10 mouse cellular contexts compared by ENCODE assay signal in the genomic region with DNA sequence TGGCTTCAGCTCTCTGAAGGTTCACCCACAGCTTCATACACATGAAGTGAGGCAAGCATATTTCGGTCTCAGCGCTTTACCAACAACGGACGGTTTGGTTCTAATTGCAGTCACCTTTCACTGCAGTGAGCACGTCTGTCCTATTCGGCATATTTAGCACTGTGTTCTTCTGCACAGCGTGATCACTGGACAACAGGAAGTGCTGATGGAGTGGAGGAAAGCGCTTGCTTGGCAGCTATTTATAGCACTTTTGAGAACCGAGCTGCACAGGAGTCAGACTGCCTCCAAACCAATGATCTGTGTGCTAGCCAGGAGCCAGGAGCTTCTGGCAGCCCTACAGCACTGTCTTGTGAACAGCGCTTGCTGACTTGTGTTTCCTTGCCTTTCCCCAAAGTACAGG. TPM values are rescaled to one million over a fixed set of nuclear protein-coding genes. Genes with fewer than 3 reads are reported as not detected.
DNase-seq lines count a peak whose midpoint lies in the region; ATAC-seq and TF ChIP-seq lines count a peak whose summit lies in the region.
"Had no signal": no experiment of that assay in that cellular context is flagged by ENCODE, and none has a peak within 500 bp of the region (broad histone marks: within the 10 kb centered on the region; RNA-seq: fewer than 3 reads in every experiment).

No protein-coding gene starts in this region.

- no peaks in the 10 kb centered on the region for H3K9me3 ChIP-seq in hindbrain, embryonic 10.5 days

- no peak overlapping the region for H3K4me3 ChIP-seq in kidney, adult 2 months (ENCODE audit: insufficient read depth, low read depth, low read length)
- no peak overlapping the region for H3K4me3 ChIP-seq in bone marrow macrophage, adult 2 months (ENCODE audit: insufficient read depth, low read length)
- H3K4me3 ChIP-seq in hindbrain, embryonic 10.5 days: no peak overlapping the region

- no peaks in the 10 kb centered on the region for H3K27me3 ChIP-seq in kidney, adult 2 months (replicated peaks; ENCODE audit: control insufficient read depth, insufficient read depth, low read length)
- H3K27me3 ChIP-seq in hindbrain, embryonic 10.5 days (ENCODE audit: insufficient read depth, poor library complexity, severe bottlenecking): no peaks in the 10 kb centered on the region

- no peak for TF ChIP-seq CTCF in kidney, adult 2 months (conservative IDR thresholded peaks at IDR 0.05; ENCODE audit: insufficient read depth, insufficient read length, low read depth, low read length)
- no peak for TF ChIP-seq CTCF in bone marrow macrophage, adult 2 months (IDR thresholded peaks at IDR 0.05; ENCODE audit: low read depth, low read length)

- no peaks in the 10 kb centered on the region for H3K4me1 ChIP-seq in kidney, adult 2 months (ENCODE audit: control insufficient read depth, insufficient read depth, low read length)
- H3K4me1 ChIP-seq in bone marrow macrophage, adult 2 months (ENCODE audit: control insufficient read depth, insufficient read depth, low read length): peaks cover 22% of the 10 kb centered on the region
- H3K4me1 ChIP-seq in hindbrain, embryonic 10.5 days (replicated peaks): no peaks in the 10 kb centered on the region

- no peak for TF ChIP-seq POLR2A in kidney, adult 2 months (IDR thresholded peaks at IDR 0.05; ENCODE audit: low read depth, low read length)
- TF ChIP-seq POLR2A in bone marrow macrophage, adult 2 months (IDR thresholded peaks at IDR 0.05; ENCODE audit: borderline replicate concordance, low read depth, low read length): no peak

- H3K27ac ChIP-seq in kidney, adult 2 months (ENCODE audit: insufficient read depth, low read depth, low read length): no peak overlapping the region
- peak overlapping the region; percentile 64 for H3K27ac ChIP-seq in bone marrow macrophage, adult 2 months (ENCODE audit: insufficient read depth, low read depth, low read length)
- no peak overlapping the region for H3K27ac ChIP-seq in hindbrain, embryonic 10.5 days

- WGBS in kidney, adult 2 months: 56% methylated on average over 10 of the region's 10 CpGs
- WGBS in hindbrain, embryonic 10.5 days: 82% methylated on average over 10 of the region's 10 CpGs

- ATAC-seq in erythroid progenitor cell, adult 5-6 weeks (replicated peaks; ENCODE audit: low FRiP score, poor library complexity, severe bottlenecking): no peak

- H3K36me3 ChIP-seq in kidney, adult 2 months (ENCODE audit: control insufficient read depth, insufficient read depth, low read length): no peaks in the 10 kb centered on the region
- no peaks in the 10 kb centered on the region for H3K36me3 ChIP-seq in hindbrain, embryonic 10.5 days

- peak; percentile 9 for DNase-seq in kidney, adult 2 months
- no peak for DNase-seq in kidney, adult 18-20 months
- peak; percentile 64 to 87 for DNase-seq in gastrocnemius, adult 8-10 months (ENCODE audit: low spot score in 2 of 2)
- DNase-seq in kidney, postnatal 36 days: peak; percentile 2 to 9
- no peak for DNase-seq in hindbrain, embryonic 10.5 days (ENCODE audit: low spot score)
- DNase-seq in ovary, postnatal 36 days (ENCODE audit: low spot score): no peak
- DNase-seq: embryo, embryonic 11 days had no signal

RNA-seq across cellular contexts. Expression of a gene that starts 38.6 kb away (rescaled TPM):
- polyA plus RNA-seq in kidney, adult 2 months (2012; rRNA removed): 0.01 and 0.42 TPM in 2 replicates
- not detected in 2 replicates for polyA plus RNA-seq in bone marrow macrophage, adult 2 months (2012; ENCODE audit: insufficient read depth, insufficient read length, missing spikeins)
- total RNA-seq in gastrocnemius, adult 8-10 months (2022): 100 to 1,000 TPM in 1 of 4 experiments, 10 to 100 TPM in 3; 52.7 to 126 (median 95.8) TPM
- total RNA-seq in erythroid progenitor cell, adult 5-6 weeks (2015; ENCODE audit: low replicate concordance): not detected in 2 replicates
- total RNA-seq in erythroid progenitor cell, adult 5-6 weeks (2017; ENCODE audit: low replicate concordance): not detected in 2 replicates
- polyA plus RNA-seq in hindbrain, embryonic 10.5 days (2016; fragmentation: Nextera tagmentation; extraction: Ambion mirVana): 0.04 and 0.18 TPM in 2 replicates

RNA-seq across cellular contexts. Expression of a gene that starts 40.9 kb away (rescaled TPM):
- polyA plus RNA-seq in kidney, adult 2 months (2012; rRNA removed): 0.08 TPM in 1 of 2 replicates, not detected in the other
- polyA plus RNA-seq in bone marrow macrophage, adult 2 months (2012; ENCODE audit: insufficient read depth, insufficient read length, missing spikeins): not detected in 2 replicates
- total RNA-seq in gastrocnemius, adult 8-10 months (2022): 1 to 10 TPM in 2 of 4 experiments, under 1 TPM in 2; 0.72 to 1.8 (median 1.2) TPM
- not detected in 2 replicates for total RNA-seq in erythroid progenitor cell, adult 5-6 weeks (2015; ENCODE audit: low replicate concordance)
- total RNA-seq in erythroid progenitor cell, adult 5-6 weeks (2017; ENCODE audit: low replicate concordance): not detected in 2 replicates
- not detected in 2 replicates for polyA plus RNA-seq in hindbrain, embryonic 10.5 days (2016; fragmentation: Nextera tagmentation; extraction: Ambion mirVana)
- polyA plus RNA-seq: limb, embryonic 11.5 days had no signal

RNA-seq across cellular contexts. Expression of a gene that starts 44.9 kb away (rescaled TPM):
- 1.7 and 2.3 TPM in 2 replicates for polyA plus RNA-seq in kidney, adult 2 months (2012; rRNA removed)
- 46.2 and 48.5 TPM in 2 replicates for polyA plus RNA-seq in bone marrow macrophage, adult 2 months (2012; ENCODE audit: insufficient read depth, insufficient read length, missing spikeins)
- total RNA-seq in gastrocnemius, adult 8-10 months (2022): 1 to 10 TPM; 1.2 to 2.4 (median 1.9) TPM
- total RNA-seq in erythroid progenitor cell, adult 5-6 weeks (2015; ENCODE audit: low replicate concordance): 22.3 and 27.7 TPM in 2 replicates
- total RNA-seq in erythroid progenitor cell, adult 5-6 weeks (2017; ENCODE audit: low replicate concordance): 26.3 TPM in 2 replicates
- 2.3 and 2.4 TPM in 2 replicates for polyA plus RNA-seq in hindbrain, embryonic 10.5 days (2016; fragmentation: Nextera tagmentation; extraction: Ambion mirVana)

Comparison
In these comparisons a context has a peak if more than half of its experiments do, and no peak if none do; other contexts are left out.
1. DNase-seq: peak in kidney, adult 2 months (single experiment), gastrocnemius, adult 8-10 months (2 of 2) and kidney, postnatal 36 days (2 of 2); none in kidney, adult 18-20 months (single experiment), hindbrain, embryonic 10.5 days (single experiment) and ovary, postnatal 36 days (single experiment).
2. RNA of a gene that starts 44.9 kb away (polyA plus RNA-seq): 46.2 to 48.5 TPM in bone marrow macrophage, adult 2 months; 2.3 to 2.4 TPM in hindbrain, embryonic 10.5 days and 1.7 to 2.3 TPM in kidney, adult 2 months; every median in the first group is over 10 times any median in the second.